Mouse (Mus musculus) layer of hippocampus, adult 2 months (tissue): ENCODE measurements around the gene Ctsd. TPM values are rescaled to one million over a fixed set of nuclear protein-coding genes. Genes with fewer than 3 reads are reported as not detected.
"Not testable (repeated sequence)": the region's sequence is repeated elsewhere in the genome, so short reads cannot be mapped to it uniquely, and the experiment has no call there.

ENCODE experiments used
- DNase-seq, 2 experiments: peaks; one replicate each; pipeline ENCODE4 v3.0.0; 2022; ENCODE audit warnings: low spot score in 2 of 2
- H3K27ac ChIP-seq: fragments of 200-600 bp; 2 replicates; pipeline ENCODE4 v1.8.1; 2022
- H3K4me3 ChIP-seq: fragments of 200-600 bp; 2 replicates; pipeline ENCODE4 v1.8.1; 2022; ENCODE audit warnings: mild to moderate bottlenecking
- CTCF ChIP-seq: fragments of 200-600 bp; conservative IDR thresholded peaks from 2 replicates; pipeline ENCODE4 v1.8.1; 2022; ENCODE audit warnings: antibody characterized with exemption, mild to moderate bottlenecking, moderate library complexity
- total RNA-seq, 2 experiments: library from RNA; stranded (reverse); gene quantifications; 2 replicates each; pipeline ENCODE4 v1.2.3; 2021

The Ctsd gene
- total RNA-seq, 2 experiments from 2014 or later = 291 to 297 TPM

DNA sequence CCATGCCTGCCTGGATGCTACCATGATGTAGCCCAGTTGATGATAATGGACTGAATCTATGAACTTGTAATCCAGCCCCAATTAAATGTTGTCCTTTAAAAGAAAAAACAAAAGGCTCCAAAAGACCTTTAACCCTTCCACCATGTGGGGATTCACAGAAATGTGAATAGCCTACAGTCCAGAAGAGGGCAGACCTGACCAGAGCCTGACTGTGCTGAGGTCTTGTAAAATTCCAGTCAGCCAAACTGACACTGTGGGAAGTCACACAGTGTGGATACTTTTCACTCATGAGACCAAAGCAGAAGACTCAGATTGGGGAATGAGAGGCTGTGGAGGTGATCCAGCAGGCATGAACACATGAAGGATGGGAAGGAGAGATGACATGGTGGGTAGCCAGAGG lies 27.1 kb downstream of the Ctsd start:
- no peak for DNase-seq
- peak; percentile 59 for TF ChIP-seq CTCF
- no peak overlapping the region for H3K4me3 ChIP-seq
- H3K27ac ChIP-seq = no peak overlapping the region

DNA sequence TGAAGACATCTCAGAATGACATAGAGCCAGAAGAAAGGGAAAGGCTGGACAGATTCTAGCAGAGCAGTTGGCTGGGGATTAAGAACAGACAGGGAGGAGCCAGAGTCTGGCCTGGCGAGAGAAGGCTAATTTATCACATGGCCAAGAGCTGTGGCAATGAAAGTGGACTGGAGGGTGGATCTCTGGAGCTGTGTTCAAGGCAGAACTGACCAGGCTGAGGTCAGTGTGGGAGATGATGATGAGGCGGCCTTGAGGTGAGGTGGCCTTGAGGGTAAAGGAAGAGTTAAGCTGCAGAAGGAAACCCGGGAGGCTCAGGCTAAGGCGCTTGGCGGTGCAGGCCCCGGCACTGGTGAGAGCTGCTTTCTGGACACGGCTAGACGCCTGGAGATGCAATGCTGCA lies 28.7 kb downstream of the Ctsd start:
- TF ChIP-seq CTCF = no peak
- Histone ChIP-seq H3K27ac (no peak overlapping the region), H3K4me3 (no peak overlapping the region)
- no peak for DNase-seq

DNA sequence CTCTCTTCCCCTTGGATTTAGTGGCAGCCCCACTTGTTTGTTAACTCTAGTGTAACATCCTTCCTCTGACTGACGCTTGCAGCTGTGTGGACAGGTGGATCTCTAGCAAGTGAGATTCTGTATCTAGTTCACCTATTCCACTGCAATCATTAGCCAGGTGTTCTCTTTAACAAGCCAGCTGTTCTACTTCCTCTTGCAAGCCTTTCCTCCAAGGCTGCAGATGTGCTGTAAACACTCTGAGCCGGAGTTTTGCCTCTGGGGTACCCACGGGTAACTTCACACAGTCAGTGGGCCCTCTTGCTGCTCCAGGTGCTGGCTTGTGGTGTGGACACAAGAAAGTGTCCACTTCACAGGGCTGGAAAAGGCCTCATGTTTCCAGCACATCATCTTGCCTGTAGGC lies 30.3 kb downstream of the Ctsd start:
- TF ChIP-seq CTCF = no peak
- Histone ChIP-seq H3K4me3 (no peak overlapping the region), H3K27ac (no peak overlapping the region)
- no peak for DNase-seq

- no peak for DNase-seq
- Histone ChIP-seq H3K4me3 (no peak overlapping the region), H3K27ac (no peak overlapping the region)
- TF ChIP-seq CTCF = no peak
Observed at GRCm38 (mm10) chr7:142354661-142355233, 33.1 kb downstream of the Ctsd start.

GRCm38 (mm10) chr7:142353854-142354253 lies 34.0 kb downstream of the Ctsd start:
- H3K27ac ChIP-seq = no peak overlapping the region
- DNase-seq = no peak
- no peak overlapping the region for H3K4me3 ChIP-seq
- TF ChIP-seq CTCF = no peak

GRCm38 (mm10) chr7:142351569-142351968 lies 36.3 kb downstream of the Ctsd start:
- DNase-seq = no peak
- H3K4me3 ChIP-seq = no peak overlapping the region
- H3K27ac ChIP-seq = no peak overlapping the region
- TF ChIP-seq CTCF = no peak

DNA sequence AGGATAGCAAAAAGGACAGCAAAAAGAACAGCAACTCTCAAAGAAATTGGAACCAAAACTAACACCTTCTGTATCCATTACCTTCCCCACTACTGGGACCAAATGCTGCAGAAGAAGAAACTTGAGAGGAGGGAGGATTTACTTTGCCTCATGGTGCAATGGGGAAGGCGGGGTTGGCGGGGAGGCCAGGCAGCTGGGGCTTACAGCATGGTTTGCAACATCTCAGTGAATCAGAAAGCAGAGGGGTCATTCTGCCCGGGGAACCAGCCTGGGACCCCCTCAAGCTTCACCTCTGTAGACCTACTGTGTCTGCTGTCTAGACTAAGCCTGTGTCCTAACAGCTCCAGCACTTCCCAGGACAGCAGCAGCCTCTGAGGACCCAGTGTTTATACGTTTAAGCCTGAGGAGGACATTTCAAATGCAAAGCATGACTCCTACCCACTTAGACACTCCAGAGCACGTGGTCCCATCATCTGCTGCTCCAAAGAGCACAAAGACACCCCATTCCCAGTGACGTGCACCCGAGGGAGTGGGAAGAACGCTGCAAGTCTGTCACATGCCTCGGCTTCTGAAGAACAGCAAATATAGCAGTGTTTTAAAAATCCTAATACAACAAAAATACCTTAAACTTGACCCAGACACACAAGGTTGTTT lies 38.4 kb downstream of the Ctsd start:
- no peak for TF ChIP-seq CTCF
- H3K27ac ChIP-seq = peak overlapping the region; percentile 57; the same call in 1 of the 2 replicates
- peak; percentile 65 to 82 for DNase-seq

DNA sequence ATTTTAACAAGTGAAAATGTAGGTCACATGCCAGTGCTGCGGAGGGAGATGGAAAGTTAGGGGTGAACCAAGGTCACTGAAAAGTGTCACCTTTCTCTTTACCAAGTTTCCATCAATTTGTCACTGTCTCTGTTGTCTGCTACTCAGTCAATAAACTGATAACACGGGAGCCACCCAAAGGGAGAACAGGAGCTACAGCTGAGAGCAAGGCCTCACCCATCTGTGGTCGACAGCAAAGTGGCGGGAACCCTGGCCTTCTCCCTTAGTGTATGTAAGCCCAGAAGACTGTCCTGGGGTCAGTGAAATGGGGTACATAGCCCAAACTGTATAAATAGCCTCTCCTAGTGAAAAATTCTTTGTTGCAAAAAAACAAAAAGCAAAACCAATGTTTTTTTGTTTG lies 40.3 kb downstream of the Ctsd start:
- H3K27ac ChIP-seq = no peak overlapping the region
- DNase-seq = no peak
- no peak overlapping the region for H3K4me3 ChIP-seq
- no peak for TF ChIP-seq CTCF

More for the DNA sequence above, 38.4 kb downstream of the Ctsd start:
- H3K4me3 ChIP-seq = peak overlapping the region; percentile 2; the same call in 1 of the 2 replicates

DNA sequence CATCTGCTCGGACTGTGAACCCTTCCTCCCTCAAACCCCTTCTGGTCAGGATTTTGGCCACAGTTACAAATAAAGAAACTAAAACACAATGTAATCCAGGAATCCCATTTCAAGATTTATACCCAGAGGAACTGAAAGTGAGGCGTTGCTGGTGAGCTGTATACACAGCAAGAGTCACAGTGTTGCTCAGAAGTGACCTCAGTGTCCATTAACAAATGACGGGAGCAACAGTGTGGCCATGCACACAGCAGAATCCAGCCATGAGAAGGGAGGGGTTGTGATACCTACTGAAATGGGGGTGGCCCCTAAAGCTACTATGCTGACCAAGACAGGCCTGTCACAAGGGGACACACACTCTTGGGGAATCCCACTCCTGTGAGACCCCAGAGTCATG lies 45.6 kb downstream of the Ctsd start:
- TF ChIP-seq CTCF = no peak
- no peak for DNase-seq
- no peak overlapping the region for H3K4me3 ChIP-seq
- H3K27ac ChIP-seq = peak overlapping the region; percentile 28; the same call in 1 of the 2 replicates

- H3K27ac ChIP-seq = peak overlapping the region; percentile 51; the same call in 1 of the 2 replicates
- DNase-seq = no peak
- TF ChIP-seq CTCF = no peak
- no peak overlapping the region for H3K4me3 ChIP-seq
Observed at GRCm38 (mm10) chr7:142341564-142342246, 46.1 kb downstream of the Ctsd start.

DNA sequence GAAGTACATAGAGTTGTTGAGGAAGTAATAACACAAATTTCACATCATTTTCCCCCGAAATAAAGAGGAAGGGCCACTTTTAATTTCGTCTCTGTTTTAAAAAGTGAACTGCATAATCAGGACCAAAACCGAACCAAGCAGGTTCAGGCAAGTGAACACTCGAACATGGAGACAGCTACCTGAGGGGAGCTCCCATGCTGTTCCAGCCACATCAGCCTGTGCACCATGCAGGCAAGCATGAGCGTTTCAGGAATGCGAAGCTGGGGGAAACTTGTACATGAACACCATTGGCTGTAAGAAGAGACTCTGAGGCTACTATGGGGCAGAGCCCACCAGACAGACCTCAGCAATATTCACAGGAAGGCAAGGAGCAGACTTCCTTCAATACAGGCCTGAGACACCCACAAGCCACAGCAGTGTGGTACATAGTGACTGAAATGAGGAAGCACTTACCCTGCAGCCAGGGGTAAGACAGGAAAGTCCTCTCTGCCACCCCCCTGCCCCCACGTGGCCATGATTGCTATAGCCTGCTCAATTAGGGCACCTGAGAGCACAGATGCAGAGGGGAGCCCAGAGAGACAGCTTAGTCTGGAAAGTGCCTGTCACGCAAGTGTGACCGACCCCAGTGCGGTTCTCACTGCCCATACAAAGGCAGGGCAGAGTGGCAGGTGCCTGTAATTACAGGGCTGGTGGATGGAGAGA lies 47.4 kb downstream of the Ctsd start:
- no peak for TF ChIP-seq CTCF
- Histone ChIP-seq H3K27ac (peak overlapping the region; percentile 51; the same call in 1 of the 2 replicates), H3K4me3 (no peak overlapping the region)
- DNase-seq = no peak

- Histone ChIP-seq H3K4me3 (no peak overlapping the region), H3K27ac (no peak overlapping the region)
- TF ChIP-seq CTCF = no peak
- no peak for DNase-seq
Observed at GRCm38 (mm10) chr7:142335151-142335550, 52.7 kb downstream of the Ctsd start.

- Histone ChIP-seq H3K27ac (no peak overlapping the region), H3K4me3 (no peak overlapping the region)
- TF ChIP-seq CTCF = peak; percentile 97
- peak; percentile 75 to 95 for DNase-seq
Observed at GRCm38 (mm10) chr7:142334246-142334645, 53.6 kb downstream of the Ctsd start.

GRCm38 (mm10) chr7:142332741-142333140 lies 55.1 kb downstream of the Ctsd start:
- H3K27ac ChIP-seq, H3K4me3 ChIP-seq, DNase-seq: not testable (repeated sequence)
